Mouse (Mus musculus) kidney, adult 2 months (tissue): ENCODE data around the gene Cept1. TPM values are rescaled to one million over a fixed set of nuclear protein-coding genes. Genes with fewer than 3 reads are reported as not detected.

Experiments used
- DNase-seq: peaks from one replicate; pipeline ENCODE4 v3.0.0; 2021
- H3K27ac ChIP-seq: fragments of 200-500 bp; 2 replicates; pipeline ENCODE4 v1.5.1; 2012; ENCODE audit warnings: low read depth, low read length, control low read depth, inconsistent platforms; ENCODE audit not compliant: insufficient read depth
- H3K27me3 ChIP-seq: fragments of 200-500 bp; replicated peaks from 2 replicates; pipeline ENCODE4 v1.6.1; 2012; ENCODE audit warnings: mild to moderate bottlenecking, moderate library complexity, low read length, inconsistent platforms; ENCODE audit not compliant: control insufficient read depth, insufficient read depth
- H3K36me3 ChIP-seq: fragments of 200-500 bp; 2 replicates; pipeline ENCODE4 v1.6.1; 2012; ENCODE audit warnings: mild to moderate bottlenecking, moderate library complexity, low read length, inconsistent platforms; ENCODE audit not compliant: control insufficient read depth, insufficient read depth
- H3K4me1 ChIP-seq: fragments of 200-500 bp; 2 replicates; pipeline ENCODE4 v1.6.1; 2011; ENCODE audit warnings: low read length; ENCODE audit not compliant: control insufficient read depth, insufficient read depth
- H3K4me3 ChIP-seq: fragments of 200-500 bp; 2 replicates; pipeline ENCODE4 v1.5.1; 2011; ENCODE audit warnings: mild to moderate bottlenecking, low read depth, low read length, control low read depth; ENCODE audit not compliant: insufficient read depth
- CTCF ChIP-seq: fragments of 200-500 bp; conservative IDR thresholded peaks from 2 replicates; pipeline ENCODE4 v1.5.1; 2011; ENCODE audit warnings: low read depth, mild to moderate bottlenecking, control low read depth, low read length, moderate library complexity, mixed read lengths; ENCODE audit not compliant: insufficient read depth, insufficient read length
- POLR2A ChIP-seq: fragments of 200-500 bp; IDR thresholded peaks from one replicate; pipeline ENCODE4 v1.6.1; 2011; ENCODE audit warnings: low read depth, low read length, control low read depth
- WGBS: fragments of 180-500 bp; shearing (Covaris S2); methylation state at CpG from one replicate; pipeline ENCODE4 v1.1.7; 2018; 5-methylcytosine and 5-hydroxymethylcytosine counted together
- polyA plus RNA-seq: library from polyadenylated mRNA; depleted of rRNA; stranded (reverse); fragments of >200 nt; gene quantifications from 2 replicates; pipeline ENCODE4 v1.2.3, GENCODE M21; 2012

Gene Cept1
- polyA plus RNA-seq, 1 experiment, result 20.6 TPM

- TF ChIP-seq POLR2A, result no peak
- TF ChIP-seq CTCF, result no peak
- H3K36me3 ChIP-seq, result no peaks in the 10 kb centered on the region
- WGBS, result 79% methylated on average over 6 of the region's 6 CpGs
- H3K4me3 ChIP-seq, result no peak overlapping the region
- no peak overlapping the region for H3K27ac ChIP-seq
- H3K4me1 ChIP-seq, result no peaks in the 10 kb centered on the region
- no peak for DNase-seq
- H3K27me3 ChIP-seq, result no peaks in the 10 kb centered on the region
Observed at GRCm38 (mm10) chr3:106515016-106515415, 32.6 kb downstream of the Cept1 start.

- 93% methylated on average over 1 of the region's 1 CpGs for WGBS
- Histone ChIP-seq H3K27ac (no peak overlapping the region), H3K36me3 (no peaks in the 10 kb centered on the region), H3K27me3 (no peaks in the 10 kb centered on the region), H3K4me3 (no peak overlapping the region), H3K4me1 (no peaks in the 10 kb centered on the region)
- DNase-seq, result no peak
- TF ChIP-seq POLR2A (no peak), CTCF (no peak)
Observed at GRCm38 (mm10) chr3:106510669-106511068, 36.9 kb downstream of the Cept1 start.

- 86% methylated on average over 2 of the region's 2 CpGs for WGBS
- Histone ChIP-seq H3K4me1 (no peaks in the 10 kb centered on the region), H3K27me3 (no peaks in the 10 kb centered on the region), H3K27ac (no peak overlapping the region), H3K4me3 (no peak overlapping the region), H3K36me3 (peaks cover 2% of the 10 kb centered on the region; the same call in 1 of the 2 replicates)
- no peak for TF ChIP-seq CTCF
- no peak for TF ChIP-seq POLR2A
- DNase-seq, result no peak
Observed at GRCm38 (mm10) chr3:106502892-106503291, 44.7 kb downstream of the Cept1 start.

- TF ChIP-seq POLR2A (no peak), CTCF (no peak)
- no peak overlapping the region for H3K27ac ChIP-seq
- DNase-seq, result no peak
- no peak overlapping the region for H3K4me3 ChIP-seq
- 72% methylated on average over 2 of the region's 2 CpGs for WGBS
- no peaks in the 10 kb centered on the region for H3K27me3 ChIP-seq
- peaks cover 2% of the 10 kb centered on the region; the same call in 1 of the 2 replicates for H3K36me3 ChIP-seq
- no peaks in the 10 kb centered on the region; the same call in 1 of the 2 replicates for H3K4me1 ChIP-seq
Observed at GRCm38 (mm10) chr3:106500510-106500909, 47.1 kb downstream of the Cept1 start.

- Histone ChIP-seq H3K36me3 (no peaks in the 10 kb centered on the region; the same call in 1 of the 2 replicates), H3K4me1 (no peaks in the 10 kb centered on the region; the same call in 1 of the 2 replicates), H3K27me3 (no peaks in the 10 kb centered on the region), H3K4me3 (no peak overlapping the region), H3K27ac (no peak overlapping the region)
- DNase-seq, result no peak
- WGBS, result 58% methylated on average over 3 of the region's 3 CpGs
- TF ChIP-seq POLR2A, result no peak
Observed at GRCm38 (mm10) chr3:106496996-106497395, 50.6 kb downstream of the Cept1 start.

GRCm38 (mm10) chr3:106496045-106496721 lies 51.4 kb downstream of the Cept1 start:
- DNase-seq, result peak; percentile 21
- Histone ChIP-seq H3K4me3 (no peak overlapping the region), H3K27ac (no peak overlapping the region), H3K4me1 (no peaks in the 10 kb centered on the region; the same call in 1 of the 2 replicates), H3K36me3 (no peaks in the 10 kb centered on the region; the same call in 1 of the 2 replicates), H3K27me3 (no peaks in the 10 kb centered on the region)
- 59% methylated on average over 4 of the region's 4 CpGs for WGBS
- TF ChIP-seq POLR2A (no peak), CTCF (no peak)

GRCm38 (mm10) chr3:106495346-106496044 lies 52.1 kb downstream of the Cept1 start:
- Histone ChIP-seq H3K4me1 (no peaks in the 10 kb centered on the region; the same call in 1 of the 2 replicates), H3K4me3 (no peak overlapping the region), H3K27ac (no peak overlapping the region), H3K27me3 (no peaks in the 10 kb centered on the region), H3K36me3 (no peaks in the 10 kb centered on the region)
- DNase-seq, result no peak
- TF ChIP-seq CTCF (no peak), POLR2A (no peak)
- 73% methylated on average over 1 of the region's 1 CpGs for WGBS
